In the genomic region with DNA sequence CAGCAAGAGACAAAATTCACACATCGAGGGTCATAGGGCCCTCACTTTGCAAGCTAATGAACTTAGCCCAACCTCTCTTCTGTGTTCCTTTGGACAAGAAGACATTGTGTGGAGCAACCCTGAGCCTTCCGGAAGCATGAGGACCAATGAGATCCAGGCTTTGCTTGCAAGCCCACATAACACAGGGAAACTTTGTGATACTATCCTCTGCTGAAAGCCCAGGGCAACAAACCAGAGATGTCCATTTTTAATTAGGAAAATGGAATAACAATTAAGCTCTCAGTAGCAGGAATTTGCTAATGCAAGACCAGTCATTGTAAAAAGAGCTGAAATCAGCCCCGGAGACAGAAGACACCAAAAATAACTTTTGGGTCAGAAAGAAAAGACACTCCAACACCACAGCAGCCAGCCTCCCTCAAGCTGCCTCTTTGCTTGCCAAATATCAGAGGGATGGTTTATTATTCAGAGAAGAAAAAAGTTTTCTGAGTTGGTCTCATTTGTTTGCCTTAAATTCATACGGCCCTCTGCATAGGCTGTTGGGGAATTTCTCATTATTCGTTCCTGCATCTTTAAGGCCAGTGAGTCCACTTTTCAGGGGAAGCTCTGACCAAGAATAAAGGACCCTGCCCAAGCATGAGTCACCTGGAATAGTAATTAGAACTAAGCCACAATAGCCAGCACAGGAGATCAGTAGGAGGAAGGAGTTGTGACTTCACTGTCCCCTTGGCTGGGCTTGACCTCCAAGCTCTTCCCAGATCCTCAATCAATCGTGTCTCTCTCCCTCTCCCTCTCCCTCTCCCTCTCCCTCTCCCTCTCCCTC, we compare ENCODE assay signal across 13 mouse cellular contexts.
DNase-seq lines count a peak whose midpoint lies in the region; ATAC-seq and TF ChIP-seq lines count a peak whose summit lies in the region.
"Had no signal": no experiment of that assay in that cellular context is flagged by ENCODE, and none has a peak within 500 bp of the region (broad histone marks: within the 10 kb centered on the region; RNA-seq: fewer than 3 reads in every experiment).

No protein-coding gene starts in this region.

- DNase-seq in heart, adult 11 months, result peak; percentile 97
- DNase-seq in heart, postnatal 25 days (ENCODE audit: low spot score), result no peak
- peak; percentile 13 for DNase-seq in liver, adult 2 months (ENCODE audit: extremely low read depth, low read depth, low spot score)
- DNase-seq in layer of hippocampus, postnatal 36 days, result no peak
- no peak for DNase-seq in ovary, postnatal 36 days (ENCODE audit: low spot score)
- DNase-seq: cerebellum, postnatal 36 days had no signal

- WGBS in liver, adult 2 months, result 78% methylated on average over 6 of the region's 6 CpGs
- 70% methylated on average over 6 of the region's 6 CpGs for WGBS in liver, embryonic 12.5 days (ENCODE audit: insufficient replicate concordance)
- WGBS in olfactory bulb, adult 2 months, result 39% methylated on average over 6 of the region's 6 CpGs

- no peak overlapping the region for H3K9ac ChIP-seq in liver, adult 2 months (ENCODE audit: low read depth, low read length)
- H3K9ac ChIP-seq in liver, embryonic 12.5 days, result no peak overlapping the region
- H3K9ac ChIP-seq: limb, embryonic 13.5 days had no signal

- no peaks in the 10 kb centered on the region for H3K4me1 ChIP-seq in liver, adult 2 months (ENCODE audit: control insufficient read depth, insufficient read depth, low read length)
- H3K4me1 ChIP-seq in liver, embryonic 12.5 days, result peaks cover 7% of the 10 kb centered on the region
- H3K4me1 ChIP-seq in brown adipose tissue, adult 24 weeks (ENCODE audit: control insufficient read depth, insufficient read depth, insufficient read length, low read length), result peaks cover 21% of the 10 kb centered on the region
- H3K4me1 ChIP-seq in olfactory bulb, adult 2 months (ENCODE audit: control insufficient read depth, insufficient read depth, low read length), result peaks cover 3% of the 10 kb centered on the region
- H3K4me1 ChIP-seq: limb, embryonic 13.5 days had no signal

- TF ChIP-seq POLR2A in liver, adult 2 months (IDR thresholded peaks at IDR 0.05; ENCODE audit: extremely low read depth, insufficient read depth, low read length), result no peak
- TF ChIP-seq POLR2A in olfactory bulb, adult 2 months (IDR thresholded peaks at IDR 0.05; ENCODE audit: insufficient read depth, low read depth, low read length), result no peak

- H3K4me2 ChIP-seq in liver, embryonic 12.5 days, result no peak overlapping the region
- H3K4me2 ChIP-seq: limb, embryonic 13.5 days had no signal

- no peaks in the 10 kb centered on the region for H3K36me3 ChIP-seq in liver, adult 2 months (ENCODE audit: control insufficient read depth, insufficient read depth, low read length)
- H3K36me3 ChIP-seq in liver, embryonic 12.5 days, result no peaks in the 10 kb centered on the region
- H3K36me3 ChIP-seq: G1E; limb, embryonic 13.5 days had no signal

- ATAC-seq in liver, embryonic 12.5 days, result no peak
- ATAC-seq: forebrain, embryonic 16.5 days; hindbrain, embryonic 16.5 days had no signal

- no peak overlapping the region for H3K27ac ChIP-seq in liver, adult 2 months (replicated peaks; ENCODE audit: insufficient read depth, low read depth, low read length)
- H3K27ac ChIP-seq in liver, embryonic 12.5 days, result no peak overlapping the region
- H3K27ac ChIP-seq in brown adipose tissue, adult 24 weeks (replicated peaks; ENCODE audit: low read depth, low read length), result peak overlapping the region; percentile 88
- peak overlapping the region; percentile 38; the same call in 1 of the 2 replicates for H3K27ac ChIP-seq in olfactory bulb, adult 2 months (ENCODE audit: insufficient read depth, low read depth, low read length)
- H3K27ac ChIP-seq: limb, embryonic 13.5 days had no signal

- peaks cover 9% of the 10 kb centered on the region; the same call in 1 of the 2 replicates for H3K9me3 ChIP-seq in liver, embryonic 12.5 days (replicated peaks)

- no peak overlapping the region for H3K4me3 ChIP-seq in liver, adult 2 months (ENCODE audit: insufficient read depth, low read depth, low read length)
- H3K4me3 ChIP-seq in liver, embryonic 12.5 days, result no peak overlapping the region
- H3K4me3 ChIP-seq in brown adipose tissue, adult 24 weeks (ENCODE audit: insufficient read depth, low read depth, low read length), result no peak overlapping the region
- H3K4me3 ChIP-seq in olfactory bulb, adult 2 months (ENCODE audit: insufficient read depth, low read depth, low read length), result no peak overlapping the region
- H3K4me3 ChIP-seq: limb, embryonic 13.5 days had no signal

- no peaks in the 10 kb centered on the region for H3K27me3 ChIP-seq in liver, adult 2 months (ENCODE audit: control insufficient read depth, insufficient read depth, low read length)
- no peaks in the 10 kb centered on the region for H3K27me3 ChIP-seq in liver, embryonic 12.5 days (replicated peaks)
- H3K27me3 ChIP-seq: limb, embryonic 13.5 days had no signal

- no peak for TF ChIP-seq CTCF in liver, adult 2 months (IDR thresholded peaks at IDR 0.05; ENCODE audit: low read depth, low read length)
- TF ChIP-seq CTCF in olfactory bulb, adult 2 months (IDR thresholded peaks at IDR 0.05; ENCODE audit: insufficient read depth, low read depth, low read length), result no peak

- H3K79me2 ChIP-seq in liver, adult 2 months (ENCODE audit: control insufficient read depth, insufficient read depth, low read length), result no peaks in the 10 kb centered on the region

- intact Hi-C loops in heart, postnatal 25 days (cut with DNase I), result loop anchor here (5.0 kb wide), 1 partner anchor 74 kb away; no protein-coding TSS in a partner anchor

Comparison
In these comparisons a context has a peak if more than half of its experiments do, and no peak if none do; other contexts are left out.
1. DNase-seq: peak in heart, adult 11 months (single experiment) and liver, adult 2 months (single experiment); none in heart, postnatal 25 days (single experiment), layer of hippocampus, postnatal 36 days (0 of 2) and ovary, postnatal 36 days (single experiment).
2. H3K27ac ChIP-seq: peak in brown adipose tissue, adult 24 weeks (single experiment) and olfactory bulb, adult 2 months (single experiment); none in liver, adult 2 months (single experiment) and liver, embryonic 12.5 days (single experiment).